Mouse (Mus musculus): ENCODE data around the gene P2rx5. TPM values are rescaled to one million over a fixed set of nuclear protein-coding genes. Genes with fewer than 3 reads are reported as not detected.

Gene P2rx5
- polyA plus RNA-seq, 1 experiment: not detected

DNA sequence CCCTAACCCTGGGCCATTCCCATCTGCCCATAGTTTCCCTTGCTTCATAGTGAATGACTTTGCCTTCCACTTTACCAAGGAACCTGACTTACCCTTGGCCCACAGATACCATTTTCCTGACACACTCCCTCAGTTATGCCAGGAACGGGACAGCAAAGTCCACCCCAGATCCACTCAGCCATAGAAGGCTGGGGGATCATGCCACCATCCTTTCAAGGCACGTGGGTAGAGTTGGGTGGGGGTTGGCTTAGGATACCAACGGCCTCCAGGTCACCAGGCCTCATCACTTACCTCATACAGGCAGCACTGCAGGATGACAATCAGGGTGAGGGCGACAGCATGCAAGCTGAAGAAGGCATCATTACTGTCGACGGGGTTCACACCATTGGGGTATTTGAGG lies 27.0 kb downstream of the P2rx5 start:
- no peaks in the 10 kb centered on the region for H3K27me3 ChIP-seq (ENCODE audit: control insufficient read depth)
- H3K4me3 ChIP-seq (replicated peaks): no peak overlapping the region
- H3K36me3 ChIP-seq (ENCODE audit: control insufficient read depth): peaks cover 73% of the 10 kb centered on the region
- H3K9me3 ChIP-seq (ENCODE audit: control insufficient read depth, low read length): no peaks in the 10 kb centered on the region
- TF ChIP-seq GATA1 (IDR thresholded peaks at IDR 0.05; ENCODE audit: low read length) (no peak), TAL1 (IDR thresholded peaks at IDR 0.05; ENCODE audit: low read length) (no peak)
- peaks cover 6% of the 10 kb centered on the region; the same call in 1 of the 2 replicates for H3K4me1 ChIP-seq (ENCODE audit: control insufficient read depth)

DNA sequence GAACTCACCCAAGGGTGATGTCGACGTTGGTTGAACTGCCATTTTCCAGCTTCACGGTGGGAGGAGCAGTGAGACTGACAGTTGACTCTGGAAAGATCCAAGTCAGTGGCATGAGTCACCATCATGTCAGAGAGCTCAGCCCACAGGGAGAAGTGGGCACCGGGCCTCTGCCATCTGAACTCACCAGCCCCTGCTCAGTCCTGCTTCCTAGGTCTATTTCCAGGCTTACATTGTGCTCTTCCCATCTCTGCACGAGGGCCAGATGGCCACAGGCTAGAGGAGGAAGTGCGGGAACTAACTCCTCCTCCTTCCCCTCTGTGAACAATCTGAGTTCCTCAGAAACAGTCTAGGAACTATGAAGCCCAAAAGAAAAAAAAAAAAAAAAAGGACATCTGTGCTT lies 32.8 kb downstream of the P2rx5 start:
- Histone ChIP-seq H3K4me3 (replicated peaks) (no peak overlapping the region), H3K27me3 (ENCODE audit: control insufficient read depth) (no peaks in the 10 kb centered on the region), H3K36me3 (ENCODE audit: control insufficient read depth) (peaks cover 51% of the 10 kb centered on the region), H3K4me1 (ENCODE audit: control insufficient read depth) (peaks cover 12% of the 10 kb centered on the region), H3K9me3 (ENCODE audit: control insufficient read depth, low read length) (no peaks in the 10 kb centered on the region)
- TF ChIP-seq TAL1 (IDR thresholded peaks at IDR 0.05; ENCODE audit: low read length) (no peak), GATA1 (IDR thresholded peaks at IDR 0.05; ENCODE audit: low read length) (no peak)

DNA sequence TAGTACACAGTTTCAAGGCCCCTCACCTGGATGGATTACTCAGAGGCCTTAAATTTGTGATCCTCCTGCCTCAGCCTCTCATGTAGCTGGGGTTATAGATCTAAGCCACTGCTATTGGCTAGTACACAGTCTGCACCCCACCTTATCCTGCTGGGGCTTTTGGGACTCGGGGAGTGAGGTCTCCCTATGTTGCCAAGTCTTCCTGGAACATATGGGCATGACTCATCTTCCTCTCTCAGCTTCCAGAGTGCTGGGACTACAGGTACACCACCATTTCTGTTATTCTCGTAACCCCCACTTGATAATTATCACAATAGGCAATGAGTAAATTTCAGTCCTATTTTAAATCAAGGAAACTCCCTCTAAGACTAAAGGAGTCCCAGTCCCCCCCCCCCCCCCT lies 34.2 kb downstream of the P2rx5 start:
- no peak overlapping the region for H3K4me3 ChIP-seq (replicated peaks)

DNA sequence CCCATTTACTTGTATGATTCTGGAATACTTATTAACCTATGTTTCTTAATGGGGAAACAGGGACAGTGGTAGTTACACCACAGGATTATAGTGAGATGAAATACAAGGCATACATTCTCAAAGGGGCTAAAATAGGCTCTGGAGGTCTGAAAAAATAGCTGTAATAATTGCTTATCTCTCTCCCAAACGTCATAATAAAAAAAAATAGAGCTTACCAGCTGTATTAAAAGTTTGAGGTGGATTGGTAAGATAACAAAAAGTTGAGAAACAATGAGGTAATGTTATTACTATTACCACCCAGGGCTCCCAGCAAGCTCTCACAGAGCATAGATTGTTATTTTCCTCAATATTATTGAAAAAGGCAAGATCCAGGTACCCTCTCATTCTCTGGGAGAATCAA lies 38.0 kb downstream of the P2rx5 start:
- no peaks in the 10 kb centered on the region for H3K27me3 ChIP-seq (ENCODE audit: control insufficient read depth)
- H3K4me1 ChIP-seq (ENCODE audit: control insufficient read depth): peaks cover 35% of the 10 kb centered on the region
- no peaks in the 10 kb centered on the region for H3K9me3 ChIP-seq (ENCODE audit: control insufficient read depth, low read length)
- no peak for TF ChIP-seq TAL1 (IDR thresholded peaks at IDR 0.05; ENCODE audit: low read length)
- no peak for TF ChIP-seq GATA1 (IDR thresholded peaks at IDR 0.05; ENCODE audit: low read length)
- peaks cover 10% of the 10 kb centered on the region for H3K36me3 ChIP-seq (ENCODE audit: control insufficient read depth)
- peak overlapping the region; percentile 78 for H3K4me3 ChIP-seq (replicated peaks)

More for the DNA sequence above, 34.2 kb downstream of the P2rx5 start:
- TF ChIP-seq GATA1 (IDR thresholded peaks at IDR 0.05; ENCODE audit: low read length) (no peak), TAL1 (IDR thresholded peaks at IDR 0.05; ENCODE audit: low read length) (no peak)
- H3K4me1 ChIP-seq (ENCODE audit: control insufficient read depth): peaks cover 21% of the 10 kb centered on the region
- no peaks in the 10 kb centered on the region for H3K27me3 ChIP-seq (ENCODE audit: control insufficient read depth)
- H3K36me3 ChIP-seq (ENCODE audit: control insufficient read depth): peaks cover 40% of the 10 kb centered on the region
- no peaks in the 10 kb centered on the region for H3K9me3 ChIP-seq (ENCODE audit: control insufficient read depth, low read length)

DNA sequence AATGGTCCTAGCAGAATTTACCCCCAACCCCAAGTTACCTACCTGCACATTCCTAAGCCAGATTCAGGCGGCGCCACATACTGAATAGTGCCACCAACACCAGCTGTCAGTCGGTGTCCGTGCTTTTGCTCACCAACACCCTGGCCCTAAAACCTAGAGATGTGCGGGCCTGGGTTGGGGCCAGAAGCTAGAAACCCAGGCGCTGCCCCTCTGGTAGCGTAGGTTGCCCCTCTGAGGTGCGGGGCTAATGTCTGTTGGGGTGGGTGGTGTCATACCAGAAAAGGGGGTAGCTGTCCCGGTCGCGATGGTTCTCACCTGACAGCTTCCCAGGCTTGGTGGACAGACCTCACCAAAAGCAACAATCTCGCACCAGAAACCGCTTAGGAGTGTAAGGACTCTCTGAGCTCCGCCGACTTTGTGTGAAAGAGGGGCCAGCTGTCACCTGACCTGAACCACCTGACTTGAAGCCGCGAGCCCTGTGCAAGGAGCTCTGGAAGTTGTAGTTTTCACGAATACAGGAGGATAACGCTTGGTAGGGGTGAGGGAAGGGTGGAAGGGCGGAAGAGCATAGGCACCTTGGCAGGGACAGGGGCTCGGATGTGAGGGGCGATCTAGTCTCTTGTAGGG lies 38.5 kb downstream of the P2rx5 start, which contains the start of gene Ctns:
Ctns (minus strand) TSS at position 440 of the 627 bp plus-strand sequence.
- Histone ChIP-seq H3K9me3 (ENCODE audit: control insufficient read depth, low read length) (no peaks in the 10 kb centered on the region), H3K4me3 (replicated peaks) (peak within 1 kb of the TSS; percentile 78), H3K36me3 (ENCODE audit: control insufficient read depth) (peaks cover 10% of the 10 kb centered on the region), H3K4me1 (ENCODE audit: control insufficient read depth) (peaks cover 35% of the 10 kb centered on the region), H3K27me3 (ENCODE audit: control insufficient read depth) (no peaks in the 10 kb centered on the region)
- no peak for TF ChIP-seq TAL1 (IDR thresholded peaks at IDR 0.05; ENCODE audit: low read length)
- TF ChIP-seq GATA1 (IDR thresholded peaks at IDR 0.05; ENCODE audit: low read length): no peak

DNA sequence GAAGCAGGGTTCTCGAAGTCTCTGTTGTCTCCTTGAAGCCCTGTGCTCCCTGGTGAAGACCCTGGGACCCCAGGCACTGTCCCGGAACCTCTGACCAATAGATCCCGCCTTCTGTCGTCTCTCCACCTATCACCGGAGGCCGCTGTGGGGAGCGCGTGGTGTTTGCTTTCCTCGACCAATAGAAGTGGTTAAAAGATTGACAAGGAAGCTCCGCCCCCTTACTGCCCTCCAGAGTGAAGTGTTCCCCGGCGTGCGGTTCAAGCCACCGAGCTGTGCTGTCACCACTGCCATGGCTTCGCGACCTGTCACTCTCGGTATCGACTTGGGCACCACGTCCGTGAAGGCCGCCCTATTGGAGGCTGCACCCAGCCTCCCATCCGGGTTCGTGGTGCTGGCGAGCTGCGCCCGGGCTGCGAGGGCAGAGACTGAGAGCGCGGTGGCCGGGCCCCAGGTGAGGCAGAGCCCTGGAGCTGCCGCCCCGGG lies 39.0 kb downstream of the P2rx5 start, which contains the start of gene Shpk:
Shpk (plus strand) TSS at position 231 of the 483 bp plus-strand sequence.
- H3K36me3 ChIP-seq (ENCODE audit: control insufficient read depth): peaks cover 10% of the 10 kb centered on the region
- no peaks in the 10 kb centered on the region for H3K27me3 ChIP-seq (ENCODE audit: control insufficient read depth)
- H3K9me3 ChIP-seq (ENCODE audit: control insufficient read depth, low read length): no peaks in the 10 kb centered on the region
- H3K4me1 ChIP-seq (ENCODE audit: control insufficient read depth): peaks cover 35% of the 10 kb centered on the region
- TF ChIP-seq TAL1 (IDR thresholded peaks at IDR 0.05; ENCODE audit: low read length) (no peak), GATA1 (IDR thresholded peaks at IDR 0.05; ENCODE audit: low read length) (no peak)
- peak within 1 kb of the TSS; percentile 78 for H3K4me3 ChIP-seq (replicated peaks)

DNA sequence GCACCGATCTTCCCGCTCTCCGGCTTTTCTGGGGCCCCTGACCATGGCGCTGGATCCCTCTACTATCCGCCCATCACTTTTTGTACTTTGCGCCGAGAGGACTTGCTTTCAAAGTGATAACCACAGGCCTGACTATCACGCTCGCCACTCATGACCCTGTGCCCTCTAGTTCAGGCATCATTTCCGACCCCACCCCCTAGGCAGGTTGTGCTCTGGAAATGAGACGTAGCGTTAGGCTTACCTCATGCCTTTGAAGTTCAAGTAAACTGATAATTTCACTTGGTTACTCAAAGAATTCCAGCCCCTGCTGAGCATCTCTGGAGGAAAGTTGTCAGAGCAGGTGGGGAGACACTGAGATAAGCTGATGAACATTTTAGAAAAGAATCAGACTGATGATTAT lies 39.7 kb downstream of the P2rx5 start:
- Histone ChIP-seq H3K4me1 (ENCODE audit: control insufficient read depth) (peaks cover 35% of the 10 kb centered on the region), H3K36me3 (ENCODE audit: control insufficient read depth) (peaks cover 10% of the 10 kb centered on the region), H3K9me3 (ENCODE audit: control insufficient read depth, low read length) (no peaks in the 10 kb centered on the region), H3K27me3 (ENCODE audit: control insufficient read depth) (no peaks in the 10 kb centered on the region), H3K4me3 (replicated peaks) (peak overlapping the region; percentile 78)
- TF ChIP-seq TAL1 (IDR thresholded peaks at IDR 0.05; ENCODE audit: low read length) (no peak), GATA1 (IDR thresholded peaks at IDR 0.05; ENCODE audit: low read length) (no peak)

DNA sequence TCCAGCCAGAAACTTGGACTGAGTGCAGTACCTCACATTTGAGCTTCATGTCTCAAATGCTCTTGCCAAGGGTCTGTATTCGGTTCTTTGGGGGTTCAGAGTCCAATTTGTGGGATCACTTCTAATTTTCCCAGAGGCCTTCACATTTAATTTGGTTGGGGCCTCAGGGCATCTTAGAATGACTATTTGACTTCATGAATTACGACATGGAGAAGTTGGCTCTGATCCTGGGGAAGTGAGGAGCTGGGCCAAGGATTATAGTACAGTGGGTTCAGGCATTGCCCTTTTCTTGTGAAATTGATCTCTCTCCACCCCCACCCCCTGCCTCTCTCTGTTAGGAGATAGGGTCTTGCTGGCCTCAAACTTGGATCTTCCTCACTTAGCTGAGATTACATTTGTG lies 40.8 kb downstream of the P2rx5 start:
- TF ChIP-seq GATA1 (IDR thresholded peaks at IDR 0.05; ENCODE audit: low read length) (no peak), TAL1 (IDR thresholded peaks at IDR 0.05; ENCODE audit: low read length) (no peak)
- Histone ChIP-seq H3K4me1 (ENCODE audit: control insufficient read depth) (peaks cover 35% of the 10 kb centered on the region), H3K4me3 (replicated peaks) (no peak overlapping the region), H3K27me3 (ENCODE audit: control insufficient read depth) (no peaks in the 10 kb centered on the region), H3K36me3 (ENCODE audit: control insufficient read depth) (peaks cover under 1% of the 10 kb centered on the region; the same call in 1 of the 2 replicates), H3K9me3 (ENCODE audit: control insufficient read depth, low read length) (no peaks in the 10 kb centered on the region)

DNA sequence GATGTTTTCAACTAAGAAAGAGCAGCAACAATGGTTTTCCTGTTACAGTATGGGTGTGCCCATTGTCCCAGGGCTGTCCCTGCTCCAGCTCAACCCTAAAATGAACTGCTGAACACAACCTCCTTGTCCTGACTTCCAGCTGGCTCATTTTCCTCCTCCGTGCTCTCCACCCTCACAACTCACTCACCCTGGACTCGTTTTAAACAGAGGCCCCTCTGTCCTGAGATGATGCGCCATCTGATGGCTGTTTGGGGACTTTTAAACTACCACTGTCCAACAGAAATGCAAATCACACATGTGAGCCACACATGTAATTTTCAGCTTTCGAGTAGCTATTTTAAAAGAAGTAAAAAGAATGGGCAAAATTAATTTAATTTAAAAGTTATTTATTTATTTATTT lies 41.4 kb downstream of the P2rx5 start:
- H3K36me3 ChIP-seq (ENCODE audit: control insufficient read depth): no peaks in the 10 kb centered on the region
- no peak overlapping the region for H3K4me3 ChIP-seq (replicated peaks)
- no peaks in the 10 kb centered on the region for H3K9me3 ChIP-seq (ENCODE audit: control insufficient read depth, low read length)
- no peak for TF ChIP-seq TAL1 (IDR thresholded peaks at IDR 0.05; ENCODE audit: low read length)
- TF ChIP-seq GATA1 (IDR thresholded peaks at IDR 0.05; ENCODE audit: low read length): no peak
- H3K4me1 ChIP-seq (ENCODE audit: control insufficient read depth): peaks cover 35% of the 10 kb centered on the region
- H3K27me3 ChIP-seq (ENCODE audit: control insufficient read depth): no peaks in the 10 kb centered on the region
